Mouse (Mus musculus) heart, embryonic 13.5 days (tissue): Measurements from ENCODE around the gene Akap7. TPM values are rescaled to one million over a fixed set of nuclear protein-coding genes. Genes with fewer than 3 reads are reported as not detected.
A peak's percentile ranks its signal among the peaks of the same experiment; 100 is the strongest.
"Not testable (repeated sequence)": the region's sequence is repeated elsewhere in the genome, so short reads cannot be mapped to it uniquely, and the experiment has no call there.

Source experiments
- ATAC-seq: fragments of 200-750 bp; cut with Nextera tagmentation; 2 replicates; pipeline ENCODE4 v1.8.0; 2017; ENCODE audit warnings: moderate TSS enrichment; ENCODE audit not compliant: insufficient number of reproducible peaks, low FRiP score, low TSS enrichment; ENCODE audit errors: extremely low read depth
- H3K27ac ChIP-seq: fragments of 300-500 bp; sonication (generic); replicated peaks from 2 replicates; pipeline ENCODE4 v1.5.1; 2015; ENCODE audit warnings: moderate library complexity, mild to moderate bottlenecking, inconsistent platforms
- H3K27me3 ChIP-seq: fragments of 300-500 bp; sonication (generic); replicated peaks from 2 replicates; pipeline ENCODE4 v1.6.1; 2015; ENCODE audit warnings: mild to moderate bottlenecking, inconsistent platforms
- H3K36me3 ChIP-seq: fragments of 300-500 bp; sonication (generic); 2 replicates; pipeline ENCODE4 v1.6.1; 2015; ENCODE audit warnings: mild to moderate bottlenecking, inconsistent platforms
- H3K4me1 ChIP-seq: fragments of 300-500 bp; sonication (generic); 2 replicates; pipeline ENCODE4 v1.6.1; 2015; ENCODE audit warnings: inconsistent platforms
- H3K4me2 ChIP-seq: fragments of 300-500 bp; sonication (generic); 2 replicates; pipeline ENCODE4 v1.6.1; 2015; ENCODE audit warnings: inconsistent platforms, mild to moderate bottlenecking, moderate library complexity
- H3K4me3 ChIP-seq: fragments of 300-500 bp; sonication (generic); 2 replicates; pipeline ENCODE4 v1.5.1; 2015; ENCODE audit warnings: moderate library complexity, mild to moderate bottlenecking, inconsistent platforms
- H3K9ac ChIP-seq: fragments of 300-500 bp; sonication (generic); 2 replicates; pipeline ENCODE4 v1.6.1; 2015; ENCODE audit warnings: inconsistent platforms, mild to moderate bottlenecking, moderate library complexity
- H3K9me3 ChIP-seq: fragments of 300-500 bp; sonication (generic); 2 replicates; pipeline ENCODE4 v1.6.1; 2016; ENCODE audit warnings: inconsistent platforms
- WGBS: fragments of 180-500 bp; shearing (Covaris S2); methylation state at CpG from one replicate; pipeline ENCODE4 v1.1.7; 2015; ENCODE audit warnings: mixed read lengths; 5-methylcytosine and 5-hydroxymethylcytosine counted together
- polyA plus RNA-seq: library from polyadenylated mRNA; unstranded; fragments of >200 nt; fragmentation: Nextera tagmentation; extraction: Ambion mirVana; gene quantifications from 2 replicates; pipeline ENCODE4 v1.2.1, GENCODE M21; 2015

The Akap7 gene
- polyA plus RNA-seq, 1 experiment from 2014 or later = 26.2 TPM

- Histone ChIP-seq H3K9me3 (no peaks in the 10 kb centered on the region), H3K4me2 (no peak overlapping the region), H3K4me3 (no peak overlapping the region), H3K27me3 (no peaks in the 10 kb centered on the region), H3K9ac (no peak overlapping the region), H3K36me3 (no peaks in the 10 kb centered on the region), H3K4me1 (no peaks in the 10 kb centered on the region; the same call in 1 of the 2 replicates), H3K27ac (no peak overlapping the region)
- ATAC-seq = no peak
- 91% methylated on average over 4 of the region's 4 CpGs for WGBS
Measured at GRCm38 (mm10) chr10:25185691-25186090, 122.0 kb downstream of the Akap7 start.

GRCm38 (mm10) chr10:25184819-25185603 is 122.7 kb downstream of the Akap7 start:
- Histone ChIP-seq H3K9me3 (no peaks in the 10 kb centered on the region), H3K9ac (no peak overlapping the region), H3K27ac (no peak overlapping the region), H3K4me3 (no peak overlapping the region), H3K27me3 (no peaks in the 10 kb centered on the region), H3K4me2 (no peak overlapping the region), H3K36me3 (no peaks in the 10 kb centered on the region), H3K4me1 (no peaks in the 10 kb centered on the region; the same call in none of the 2 replicates)
- ATAC-seq = no peak
- WGBS = 78% methylated on average over 10 of the region's 10 CpGs

- Histone ChIP-seq H3K4me3 (no peak overlapping the region), H3K4me1 (peaks cover 11% of the 10 kb centered on the region), H3K9ac (no peak overlapping the region), H3K36me3 (no peaks in the 10 kb centered on the region), H3K4me2 (no peak overlapping the region), H3K27ac (no peak overlapping the region), H3K27me3 (no peaks in the 10 kb centered on the region), H3K9me3 (no peaks in the 10 kb centered on the region)
- WGBS = 89% methylated on average over 6 of the region's 6 CpGs
- ATAC-seq = no peak
Measured at GRCm38 (mm10) chr10:25183271-25183670, 124.4 kb downstream of the Akap7 start.

- no peak overlapping the region for H3K27ac ChIP-seq
- H3K4me1 ChIP-seq = peaks cover 11% of the 10 kb centered on the region
- 52% methylated on average over 4 of the region's 4 CpGs for WGBS
- no peak overlapping the region for H3K4me3 ChIP-seq
- no peaks in the 10 kb centered on the region for H3K27me3 ChIP-seq
- H3K4me2 ChIP-seq = no peak overlapping the region
- no peak for ATAC-seq
- H3K36me3 ChIP-seq = no peaks in the 10 kb centered on the region
- H3K9me3 ChIP-seq = no peaks in the 10 kb centered on the region
- H3K9ac ChIP-seq = no peak overlapping the region
Measured at GRCm38 (mm10) chr10:25179030-25179429, 128.6 kb downstream of the Akap7 start.

- H3K4me1 ChIP-seq = peaks cover 11% of the 10 kb centered on the region
- no peaks in the 10 kb centered on the region for H3K9me3 ChIP-seq
- no peak overlapping the region for H3K9ac ChIP-seq
- H3K36me3 ChIP-seq = no peaks in the 10 kb centered on the region
- no peak overlapping the region for H3K4me3 ChIP-seq
- 91% methylated on average over 5 of the region's 5 CpGs for WGBS
- no peaks in the 10 kb centered on the region for H3K27me3 ChIP-seq
- H3K4me2 ChIP-seq = no peak overlapping the region
- ATAC-seq = no peak
- no peak overlapping the region for H3K27ac ChIP-seq
Measured at GRCm38 (mm10) chr10:25177270-25177669, 130.4 kb downstream of the Akap7 start.

GRCm38 (mm10) chr10:25174872-25175271 is 132.8 kb downstream of the Akap7 start:
- H3K4me1 ChIP-seq = peaks cover 11% of the 10 kb centered on the region
- H3K4me2 ChIP-seq = no peak overlapping the region
- 77% methylated on average over 2 of the region's 2 CpGs for WGBS
- H3K27me3 ChIP-seq = no peaks in the 10 kb centered on the region
- no peaks in the 10 kb centered on the region for H3K9me3 ChIP-seq
- no peak for ATAC-seq
- H3K36me3 ChIP-seq = peaks cover 7% of the 10 kb centered on the region
- H3K27ac ChIP-seq = no peak overlapping the region
- no peak overlapping the region for H3K9ac ChIP-seq
- H3K4me3 ChIP-seq = no peak overlapping the region

- 61% methylated on average over 6 of the region's 6 CpGs for WGBS
- Histone ChIP-seq H3K9ac (no peak overlapping the region), H3K27me3 (no peaks in the 10 kb centered on the region), H3K27ac (no peak overlapping the region), H3K4me1 (peaks cover 3% of the 10 kb centered on the region; the same call in 1 of the 2 replicates), H3K9me3 (no peaks in the 10 kb centered on the region), H3K4me3 (no peak overlapping the region), H3K4me2 (no peak overlapping the region), H3K36me3 (peaks cover 8% of the 10 kb centered on the region)
- ATAC-seq = peak; percentile 31; the same call in 1 of the 2 replicates
Measured at GRCm38 (mm10) chr10:25167365-25168194, 140.1 kb downstream of the Akap7 start.

GRCm38 (mm10) chr10:25163510-25163909 is 144.2 kb downstream of the Akap7 start:
- H3K27ac ChIP-seq, ATAC-seq, H3K4me3 ChIP-seq, H3K4me1 ChIP-seq, H3K27me3 ChIP-seq, H3K9me3 ChIP-seq, H3K4me2 ChIP-seq, H3K36me3 ChIP-seq, H3K9ac ChIP-seq: not testable (repeated sequence)
- 28% methylated on average over 3 of the region's 3 CpGs for WGBS

GRCm38 (mm10) chr10:25161701-25162100 is 146.0 kb downstream of the Akap7 start:
- no peaks in the 10 kb centered on the region for H3K27me3 ChIP-seq
- no peak overlapping the region for H3K9ac ChIP-seq
- ATAC-seq = no peak
- H3K9me3 ChIP-seq = no peaks in the 10 kb centered on the region
- no peaks in the 10 kb centered on the region for H3K36me3 ChIP-seq
- H3K4me2 ChIP-seq = no peak overlapping the region
- 20% methylated on average over 2 of the region's 2 CpGs for WGBS
- 0 out of 2 replicates have a peak, but pooled peaks cover 2% of the 10 kb centered on the region for H3K4me1 ChIP-seq
- H3K27ac ChIP-seq = no peak overlapping the region
- no peak overlapping the region for H3K4me3 ChIP-seq

GRCm38 (mm10) chr10:25158651-25159050 is 149.0 kb downstream of the Akap7 start:
- Histone ChIP-seq H3K36me3 (no peaks in the 10 kb centered on the region), H3K9ac (no peak overlapping the region), H3K4me2 (no peak overlapping the region), H3K9me3 (no peaks in the 10 kb centered on the region), H3K27me3 (no peaks in the 10 kb centered on the region), H3K27ac (no peak overlapping the region), H3K4me1 (0 out of 2 replicates have a peak, but pooled peaks cover 2% of the 10 kb centered on the region), H3K4me3 (no peak overlapping the region)
- ATAC-seq = no peak
- 76% methylated on average over 5 of the region's 5 CpGs for WGBS

GRCm38 (mm10) chr10:25157339-25157738 is 150.3 kb downstream of the Akap7 start:
- Histone ChIP-seq H3K27ac (no peak overlapping the region), H3K4me1 (0 out of 2 replicates have a peak, but pooled peaks cover 2% of the 10 kb centered on the region), H3K9ac (no peak overlapping the region), H3K36me3 (no peaks in the 10 kb centered on the region), H3K27me3 (no peaks in the 10 kb centered on the region), H3K4me2 (no peak overlapping the region), H3K4me3 (no peak overlapping the region), H3K9me3 (no peaks in the 10 kb centered on the region)
- no peak for ATAC-seq
